Mouse (Mus musculus): ENCODE measurements around the gene Fam178b. TPM values are rescaled to one million over a fixed set of nuclear protein-coding genes. Genes with fewer than 3 reads are reported as not detected.
A peak's percentile ranks its signal among the peaks of the same experiment; 100 is the strongest.
"Not testable (repeated sequence)": the region's sequence is repeated elsewhere in the genome, so short reads cannot be mapped to it uniquely, and the experiment has no call there.

Fam178b gene
- polyA plus RNA-seq, 1 experiment from 2014 or later = 5.5 TPM

- Histone ChIP-seq H3K27ac (ENCODE audit: low read length) (no peak overlapping the region), H3K27me3 (ENCODE audit: control insufficient read depth, insufficient read depth, low read depth, low read length) (no peaks in the 10 kb centered on the region), H3K36me3 (ENCODE audit: control insufficient read depth, insufficient read depth, low read length) (no peaks in the 10 kb centered on the region), H3K4me3 (ENCODE audit: low read length) (no peak overlapping the region), H3K9me3 (ENCODE audit: control insufficient read depth, low read length) (no peaks in the 10 kb centered on the region), H3K9ac (ENCODE audit: low read length) (no peak overlapping the region), H3K4me1 (replicated peaks; ENCODE audit: control insufficient read depth, insufficient read depth, low read length) (peaks cover 15% of the 10 kb centered on the region), H3K4me2 (ENCODE audit: low read depth, low read length) (no peak overlapping the region)
- WGBS = 12% methylated on average over 5 of the region's 5 CpGs
- ATAC-seq (ENCODE audit: low read depth) = peak; percentile 73
Observed at GRCm38 (mm10) chr1:36634940-36635339, 48.0 kb downstream of the Fam178b start.

DNA sequence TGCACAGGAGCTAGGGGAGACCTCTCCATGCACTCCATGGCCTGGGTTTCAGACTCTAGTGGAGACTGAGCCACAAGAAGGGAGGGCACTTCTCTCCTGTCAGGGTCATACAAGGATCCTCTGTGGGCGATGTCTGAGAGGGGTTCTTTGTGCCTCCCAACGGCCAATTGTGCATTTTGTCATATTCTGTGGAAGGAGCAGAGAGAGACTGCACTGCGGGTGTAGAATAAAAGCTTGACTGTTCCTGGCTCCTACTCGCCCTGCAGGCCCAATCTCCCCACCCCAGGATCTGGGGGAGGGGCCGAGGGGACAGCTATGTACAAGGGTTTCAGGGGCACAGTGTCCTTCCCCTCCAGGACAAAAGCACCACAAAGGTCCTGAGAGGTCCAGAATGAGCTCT is 49.1 kb downstream of the Fam178b start:
- no peak overlapping the region for H3K4me2 ChIP-seq (ENCODE audit: low read depth, low read length)
- ATAC-seq (ENCODE audit: low read depth) = no peak
- 67% methylated on average over 5 of the region's 5 CpGs for WGBS
- no peak overlapping the region for H3K27ac ChIP-seq (ENCODE audit: low read length)
- no peak overlapping the region for H3K9ac ChIP-seq (ENCODE audit: low read length)
- no peak overlapping the region for H3K4me3 ChIP-seq (ENCODE audit: low read length)
- no peaks in the 10 kb centered on the region for H3K36me3 ChIP-seq (ENCODE audit: control insufficient read depth, insufficient read depth, low read length)
- peaks cover 15% of the 10 kb centered on the region for H3K4me1 ChIP-seq (replicated peaks; ENCODE audit: control insufficient read depth, insufficient read depth, low read length)
- no peaks in the 10 kb centered on the region for H3K27me3 ChIP-seq (ENCODE audit: control insufficient read depth, insufficient read depth, low read depth, low read length)
- no peaks in the 10 kb centered on the region for H3K9me3 ChIP-seq (ENCODE audit: control insufficient read depth, low read length)

DNA sequence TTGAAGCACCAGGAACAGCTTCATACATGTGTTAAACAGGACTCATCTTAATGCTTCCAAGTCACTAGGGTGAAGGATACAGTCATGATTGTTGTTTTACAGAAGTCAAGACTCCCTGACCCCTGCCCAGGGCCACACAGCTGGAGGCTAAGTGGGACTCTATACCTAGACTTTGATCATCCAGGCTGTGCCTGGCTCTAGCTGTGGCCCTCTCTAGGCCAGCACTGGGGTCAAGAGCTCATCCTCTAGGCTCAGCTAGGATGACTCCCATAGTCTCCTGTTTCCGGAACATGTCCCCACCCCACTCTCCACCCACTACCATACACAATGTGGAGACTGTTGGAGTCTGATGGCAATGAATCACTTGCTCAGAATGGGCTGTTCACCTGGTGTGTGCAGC is 50.1 kb downstream of the Fam178b start:
- no peaks in the 10 kb centered on the region for H3K9me3 ChIP-seq (ENCODE audit: control insufficient read depth, low read length)
- ATAC-seq (ENCODE audit: low read depth) = no peak
- H3K4me2 ChIP-seq (ENCODE audit: low read depth, low read length) = no peak overlapping the region
- 92% methylated on average over 1 of the region's 1 CpGs for WGBS
- no peak overlapping the region for H3K27ac ChIP-seq (ENCODE audit: low read length)
- H3K9ac ChIP-seq (ENCODE audit: low read length) = no peak overlapping the region
- H3K4me1 ChIP-seq (replicated peaks; ENCODE audit: control insufficient read depth, insufficient read depth, low read length) = peaks cover 17% of the 10 kb centered on the region
- H3K27me3 ChIP-seq (ENCODE audit: control insufficient read depth, insufficient read depth, low read depth, low read length) = no peaks in the 10 kb centered on the region
- no peak overlapping the region for H3K4me3 ChIP-seq (ENCODE audit: low read length)
- H3K36me3 ChIP-seq (ENCODE audit: control insufficient read depth, insufficient read depth, low read length) = no peaks in the 10 kb centered on the region

GRCm38 (mm10) chr1:36632090-36632489 is 50.9 kb downstream of the Fam178b start:
- Histone ChIP-seq H3K36me3 (ENCODE audit: control insufficient read depth, insufficient read depth, low read length) (no peaks in the 10 kb centered on the region), H3K4me2 (ENCODE audit: low read depth, low read length) (no peak overlapping the region), H3K27me3 (ENCODE audit: control insufficient read depth, insufficient read depth, low read depth, low read length) (no peaks in the 10 kb centered on the region), H3K9ac (ENCODE audit: low read length) (no peak overlapping the region), H3K4me3 (ENCODE audit: low read length) (no peak overlapping the region), H3K4me1 (replicated peaks; ENCODE audit: control insufficient read depth, insufficient read depth, low read length) (peaks cover 13% of the 10 kb centered on the region), H3K9me3 (ENCODE audit: control insufficient read depth, low read length) (no peaks in the 10 kb centered on the region), H3K27ac (ENCODE audit: low read length) (no peak overlapping the region)
- ATAC-seq (ENCODE audit: low read depth) = no peak
- WGBS = 85% methylated on average over 4 of the region's 4 CpGs

GRCm38 (mm10) chr1:36631391-36631790 is 51.6 kb downstream of the Fam178b start:
- Histone ChIP-seq H3K27me3 (ENCODE audit: control insufficient read depth, insufficient read depth, low read depth, low read length) (no peaks in the 10 kb centered on the region), H3K4me3 (ENCODE audit: low read length) (no peak overlapping the region), H3K36me3 (ENCODE audit: control insufficient read depth, insufficient read depth, low read length) (no peaks in the 10 kb centered on the region), H3K9me3 (ENCODE audit: control insufficient read depth, low read length) (no peaks in the 10 kb centered on the region), H3K9ac (ENCODE audit: low read length) (no peak overlapping the region), H3K27ac (ENCODE audit: low read length) (no peak overlapping the region), H3K4me1 (replicated peaks; ENCODE audit: control insufficient read depth, insufficient read depth, low read length) (peaks cover 6% of the 10 kb centered on the region), H3K4me2 (ENCODE audit: low read depth, low read length) (no peak overlapping the region)
- 41% methylated on average over 4 of the region's 4 CpGs for WGBS
- ATAC-seq (ENCODE audit: low read depth) = no peak

DNA sequence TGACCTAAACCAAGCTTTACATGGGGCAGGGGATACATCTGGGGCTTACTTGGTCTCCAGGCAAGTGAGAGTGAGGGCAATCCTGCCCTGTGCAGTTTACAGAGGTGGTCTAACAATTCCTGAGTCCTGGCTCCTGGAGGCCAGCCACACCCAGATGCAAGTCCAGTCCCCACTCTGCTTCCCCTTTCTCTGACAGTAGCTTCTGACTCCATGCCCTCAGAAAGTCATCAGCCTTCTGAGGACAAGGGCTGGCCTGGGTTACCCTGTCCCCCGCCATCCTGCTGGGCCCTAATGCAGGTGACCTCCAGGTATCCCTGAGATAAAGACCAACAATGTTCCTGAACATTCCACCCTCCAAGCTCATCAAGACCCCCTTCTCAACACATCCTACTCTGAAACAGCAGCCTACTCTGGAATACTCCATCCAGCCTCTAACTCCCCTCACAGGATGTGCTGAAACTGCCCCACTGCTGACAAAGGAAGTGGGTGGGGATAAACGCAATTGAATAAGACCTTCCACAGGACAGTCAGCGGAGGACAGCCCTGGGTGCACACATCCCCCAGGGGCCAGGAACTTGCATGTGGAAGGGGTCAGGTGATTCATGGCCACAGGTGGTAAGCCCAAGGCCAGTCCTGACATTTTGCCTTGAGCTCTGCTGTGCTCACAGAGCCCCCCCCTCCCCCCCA is 52.8 kb downstream of the Fam178b start:
- peaks cover 7% of the 10 kb centered on the region; the same call in 1 of the 2 replicates for H3K4me1 ChIP-seq (replicated peaks; ENCODE audit: control insufficient read depth, insufficient read depth, low read length)
- H3K9me3 ChIP-seq (ENCODE audit: control insufficient read depth, low read length) = no peaks in the 10 kb centered on the region
- no peak overlapping the region for H3K4me3 ChIP-seq (ENCODE audit: low read length)
- H3K27me3 ChIP-seq (ENCODE audit: control insufficient read depth, insufficient read depth, low read depth, low read length) = no peaks in the 10 kb centered on the region
- H3K9ac ChIP-seq (ENCODE audit: low read length) = no peak overlapping the region
- no peaks in the 10 kb centered on the region for H3K36me3 ChIP-seq (ENCODE audit: control insufficient read depth, insufficient read depth, low read length)
- no peak overlapping the region for H3K4me2 ChIP-seq (ENCODE audit: low read depth, low read length)
- ATAC-seq (ENCODE audit: low read depth) = no peak
- WGBS = 63% methylated on average over 3 of the region's 3 CpGs
- H3K27ac ChIP-seq (ENCODE audit: low read length) = 0 out of 2 replicates have a peak overlapping the region, but pooled peaks have one; percentile 16

DNA sequence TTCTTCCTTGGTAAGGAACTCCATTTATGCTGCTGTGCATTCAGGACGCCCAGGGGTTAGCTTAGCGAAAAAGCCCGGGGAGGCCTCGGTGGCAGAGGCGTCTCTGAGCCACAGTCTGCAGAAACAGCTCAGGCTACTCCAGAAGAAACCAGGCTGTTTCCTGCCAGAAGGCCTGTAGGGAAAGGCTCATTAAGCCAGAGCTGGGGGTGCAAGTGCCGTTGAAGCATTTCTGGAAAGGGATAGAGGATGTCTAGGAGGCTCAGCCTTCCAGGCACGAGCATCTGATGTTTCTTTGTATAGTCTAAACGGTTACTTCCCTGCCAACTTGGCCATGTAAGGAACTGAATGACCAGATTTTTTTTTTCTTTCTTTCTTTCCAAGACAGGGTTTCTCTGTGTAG is 54.4 kb downstream of the Fam178b start:
- peak; percentile 54; the same call in 1 of the 2 replicates for ATAC-seq (ENCODE audit: low read depth)
- WGBS = 34% methylated on average over 8 of the region's 8 CpGs
- Histone ChIP-seq H3K27ac (ENCODE audit: low read length) (peak overlapping the region; percentile 81), H3K4me2 (ENCODE audit: low read depth, low read length) (no peak overlapping the region), H3K4me3 (ENCODE audit: low read length) (no peak overlapping the region), H3K27me3 (ENCODE audit: control insufficient read depth, insufficient read depth, low read depth, low read length) (no peaks in the 10 kb centered on the region), H3K9ac (ENCODE audit: low read length) (peak overlapping the region; percentile 42), H3K36me3 (ENCODE audit: control insufficient read depth, insufficient read depth, low read length) (no peaks in the 10 kb centered on the region), H3K4me1 (replicated peaks; ENCODE audit: control insufficient read depth, insufficient read depth, low read length) (peaks cover 7% of the 10 kb centered on the region; the same call in 1 of the 2 replicates), H3K9me3 (ENCODE audit: control insufficient read depth, low read length) (no peaks in the 10 kb centered on the region)

DNA sequence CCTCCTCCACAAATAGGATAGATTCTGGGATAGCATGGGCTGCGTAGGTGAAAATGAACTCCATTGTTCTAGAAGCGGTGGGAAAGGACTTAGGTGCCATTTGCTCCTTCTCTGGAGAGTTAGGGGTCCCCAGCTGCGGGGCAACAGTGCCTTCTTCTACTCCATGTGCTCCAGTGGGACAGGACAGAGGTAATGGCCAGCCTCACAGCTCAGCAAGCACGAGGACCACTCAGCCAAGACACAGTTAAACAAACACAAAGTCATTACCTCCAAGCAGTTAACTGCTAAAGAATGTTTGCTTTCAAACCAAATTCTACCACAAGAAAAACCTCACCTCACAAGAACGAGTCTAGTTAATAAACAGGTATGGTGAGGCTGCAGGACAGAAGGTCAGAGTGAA is 57.5 kb downstream of the Fam178b start:
- H3K9ac ChIP-seq (ENCODE audit: low read length) = no peak overlapping the region
- peaks cover 5% of the 10 kb centered on the region; the same call in 1 of the 2 replicates for H3K4me1 ChIP-seq (replicated peaks; ENCODE audit: control insufficient read depth, insufficient read depth, low read length)
- WGBS = 50% methylated on average over 5 of the region's 5 CpGs
- peak; percentile 60 for ATAC-seq (ENCODE audit: low read depth)
- no peaks in the 10 kb centered on the region for H3K9me3 ChIP-seq (ENCODE audit: control insufficient read depth, low read length)
- H3K27me3 ChIP-seq (ENCODE audit: control insufficient read depth, insufficient read depth, low read depth, low read length) = no peaks in the 10 kb centered on the region
- H3K4me2 ChIP-seq (ENCODE audit: low read depth, low read length) = no peak overlapping the region
- H3K4me3 ChIP-seq (ENCODE audit: low read length) = no peak overlapping the region
- H3K27ac ChIP-seq (ENCODE audit: low read length) = no peak overlapping the region
- H3K36me3 ChIP-seq (ENCODE audit: control insufficient read depth, insufficient read depth, low read length) = no peaks in the 10 kb centered on the region

- H3K27ac ChIP-seq (ENCODE audit: low read length); H3K9ac ChIP-seq (ENCODE audit: low read length); H3K9me3 ChIP-seq (ENCODE audit: control insufficient read depth, low read length); H3K4me2 ChIP-seq (ENCODE audit: low read depth, low read length); ATAC-seq (ENCODE audit: low read depth); H3K4me3 ChIP-seq (ENCODE audit: low read length); H3K27me3 ChIP-seq (ENCODE audit: control insufficient read depth, insufficient read depth, low read depth, low read length); H3K36me3 ChIP-seq (ENCODE audit: control insufficient read depth, insufficient read depth, low read length); H3K4me1 ChIP-seq (replicated peaks; ENCODE audit: control insufficient read depth, insufficient read depth, low read length): not testable (repeated sequence)
- 75% methylated on average over 5 of the region's 5 CpGs for WGBS
Observed at GRCm38 (mm10) chr1:36615958-36616357, 67.0 kb downstream of the Fam178b start.
